Mouse (Mus musculus): ENCODE results near the gene Nf1.

DNA sequence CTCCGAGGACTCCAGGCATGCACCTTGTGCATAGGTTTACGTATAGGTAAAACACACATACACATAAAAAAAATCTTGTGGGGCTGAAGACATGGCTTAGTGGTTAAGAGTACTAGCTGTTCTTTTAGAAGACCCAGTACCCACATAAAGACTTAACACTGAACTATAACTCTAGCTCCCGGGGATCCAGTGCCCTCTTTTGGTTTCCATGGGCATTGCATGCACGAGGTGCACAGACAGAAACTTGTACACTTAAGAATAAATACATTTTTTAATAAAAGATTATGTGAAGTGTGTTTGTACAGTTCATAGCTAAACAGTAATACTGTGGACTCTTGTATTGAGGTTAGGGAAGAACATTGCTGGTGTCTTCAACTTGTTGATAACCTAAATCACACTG, 33.5 kb downstream of the Nf1 start:
- TF ChIP-seq CTCF (IDR thresholded peaks at IDR 0.05; ENCODE audit: low read depth, low read length) (no peak), POLR2AphosphoS5 (IDR thresholded peaks at IDR 0.05; ENCODE audit: insufficient replicate concordance, low read depth, low read length) (no peak)

Measured in G1E (cell line).